Mouse (Mus musculus) ES-Bruce4 (cell line): ENCODE results near the gene Zfp64. TPM values are rescaled to one million over a fixed set of nuclear protein-coding genes. Genes with fewer than 3 reads are reported as not detected.

ENCODE experiments used
- H3K27ac ChIP-seq: 2 replicates; pipeline ENCODE4 v1.5.1; 2012; ENCODE audit warnings: low read length, inconsistent platforms; ENCODE audit not compliant: insufficient read depth
- H3K27me3 ChIP-seq: 2 replicates; pipeline ENCODE4 v1.6.1; 2012; ENCODE audit warnings: mild to moderate bottlenecking, low read length, inconsistent platforms; ENCODE audit not compliant: control insufficient read depth, poor library complexity, insufficient read depth, severe bottlenecking
- H3K36me3 ChIP-seq: 2 replicates; pipeline ENCODE4 v1.6.1; 2012; ENCODE audit warnings: inconsistent platforms, mild to moderate bottlenecking, low read length, moderate library complexity; ENCODE audit not compliant: control insufficient read depth, poor library complexity, insufficient read depth, severe bottlenecking
- H3K4me1 ChIP-seq: one replicate; pipeline ENCODE4 v1.8.1; 2011; ENCODE audit warnings: low read length; ENCODE audit not compliant: control insufficient read depth, insufficient read depth
- H3K4me3 ChIP-seq: 2 replicates; pipeline ENCODE4 v1.5.1; 2011; ENCODE audit warnings: low read depth, mild to moderate bottlenecking, low read length
- H3K9ac ChIP-seq: 2 replicates; pipeline ENCODE4 v1.6.1; 2012; ENCODE audit warnings: low read depth, mild to moderate bottlenecking, inconsistent platforms; ENCODE audit not compliant: poor library complexity, severe bottlenecking
- H3K9me3 ChIP-seq: replicated peaks from 2 replicates; pipeline ENCODE4 v1.6.1; 2012; ENCODE audit warnings: mild to moderate bottlenecking, low read length, inconsistent platforms; ENCODE audit not compliant: control insufficient read depth, poor library complexity, insufficient read depth, severe bottlenecking
- CTCF ChIP-seq: IDR thresholded peaks from one replicate; pipeline ENCODE4 v1.8.1; 2011; ENCODE audit warnings: low read depth, low read length
- EP300 ChIP-seq: IDR thresholded peaks from 2 replicates; pipeline ENCODE4 v1.6.1; 2011; ENCODE audit warnings: low read depth, low read length; ENCODE audit not compliant: insufficient read depth
- POLR2A ChIP-seq: IDR thresholded peaks from one replicate; pipeline ENCODE4 v1.8.1; 2011; ENCODE audit warnings: low read length; ENCODE audit not compliant: insufficient read depth
- polyA plus RNA-seq: library from polyadenylated mRNA; stranded (reverse); fragments of >200 nt; gene quantifications from 2 replicates; pipeline ENCODE4 v1.2.4, GENCODE M21; 2011; ENCODE audit warnings: low read depth; ENCODE audit not compliant: missing spikeins, insufficient read depth, insufficient read length

Zfp64 gene
- polyA plus RNA-seq, 1 experiment = 35.9 TPM

DNA sequence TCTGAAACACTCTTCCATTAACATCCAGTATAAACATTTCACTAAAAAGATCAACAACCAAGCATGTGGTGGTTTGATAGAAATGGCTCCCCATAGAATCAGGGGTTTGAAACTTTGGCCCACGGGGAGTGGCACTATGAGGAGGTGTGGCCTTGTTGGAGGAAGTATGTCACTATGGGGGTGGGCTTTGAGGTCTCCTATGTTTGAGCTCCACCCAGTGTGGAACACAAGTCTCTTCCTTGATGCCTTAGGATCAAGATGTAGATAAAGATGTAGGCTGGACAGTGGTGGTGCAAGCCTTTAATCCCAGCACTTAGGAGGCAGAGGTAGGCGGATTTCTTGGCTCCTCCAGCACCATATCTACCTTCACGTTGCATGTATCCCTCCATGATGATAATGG, 5.4 kb upstream of the Zfp64 start:
- Histone ChIP-seq H3K36me3 (no peaks in the 10 kb centered on the region), H3K4me1 (peaks cover 7% of the 10 kb centered on the region), H3K27ac (peak overlapping the region; percentile 100), H3K27me3 (no peaks in the 10 kb centered on the region), H3K9ac (peak overlapping the region; percentile 52; the same call in 1 of the 2 replicates), H3K4me3 (peak overlapping the region; percentile 74), H3K9me3 (no peaks in the 10 kb centered on the region)
- TF ChIP-seq POLR2A = peak; percentile 54
- TF ChIP-seq CTCF = no peak

DNA sequence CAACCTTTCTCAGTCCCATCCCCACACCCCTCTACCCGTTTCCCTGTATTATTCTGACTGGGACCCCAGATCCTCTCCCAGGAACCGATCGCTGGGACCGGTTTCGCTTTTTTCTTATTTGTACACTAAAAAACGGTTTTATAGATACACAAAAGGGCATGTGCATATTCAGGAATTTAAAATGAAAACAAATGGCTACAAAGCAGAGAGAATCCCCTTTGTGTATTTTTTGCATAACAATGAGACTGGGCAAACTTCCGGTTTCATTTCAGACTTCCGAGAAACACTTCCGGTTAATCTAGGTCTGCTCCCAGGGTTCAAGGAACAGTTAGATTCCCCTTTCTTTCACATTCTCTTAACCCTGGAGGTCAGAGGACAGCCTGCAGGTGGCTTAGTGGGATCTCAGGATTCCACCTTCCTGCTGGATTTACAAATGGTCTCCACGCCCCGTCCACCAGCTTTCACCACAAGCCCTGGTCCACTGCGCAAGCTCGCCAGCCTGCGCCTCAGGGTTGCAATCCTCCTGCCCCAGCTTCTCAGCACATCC, 4.0 kb upstream of the Zfp64 start:
- H3K27ac ChIP-seq = peak overlapping the region; percentile 99
- no peaks in the 10 kb centered on the region for H3K9me3 ChIP-seq
- no peaks in the 10 kb centered on the region for H3K36me3 ChIP-seq
- peak overlapping the region; percentile 51 for H3K9ac ChIP-seq
- peaks cover 7% of the 10 kb centered on the region for H3K4me1 ChIP-seq
- peak overlapping the region; percentile 44 for H3K4me3 ChIP-seq
- no peaks in the 10 kb centered on the region for H3K27me3 ChIP-seq
- TF ChIP-seq CTCF = no peak
- peak; percentile 75 for TF ChIP-seq EP300

DNA sequence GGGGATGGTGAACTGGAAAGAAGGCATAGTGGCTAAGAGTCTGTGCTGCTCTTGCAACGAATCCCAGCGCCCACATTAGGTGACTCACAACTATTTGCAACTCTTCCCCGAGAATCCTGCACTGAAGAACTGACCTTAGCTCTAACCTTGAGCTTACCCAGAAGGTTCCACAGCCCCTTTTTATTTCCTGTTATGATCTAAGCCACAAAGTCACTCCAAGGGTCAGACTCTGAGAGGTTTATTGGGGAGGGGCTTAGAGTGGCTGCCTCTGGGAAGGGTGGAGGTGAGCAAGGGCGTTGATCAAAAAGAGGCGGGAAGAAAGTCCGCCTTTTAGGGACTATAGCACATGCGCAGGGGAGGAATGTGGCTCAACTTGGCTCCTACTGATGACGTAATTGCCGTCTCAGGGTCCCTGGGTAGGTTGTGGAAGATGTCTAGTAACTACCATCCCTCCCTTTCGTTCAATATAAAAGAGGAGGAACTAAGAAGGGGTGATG, 511 bp upstream of the Zfp64 start:
- Histone ChIP-seq H3K27me3 (no peaks in the 10 kb centered on the region), H3K4me1 (peaks cover 7% of the 10 kb centered on the region), H3K9ac (peak overlapping the region; percentile 94), H3K4me3 (peak overlapping the region; percentile 74), H3K36me3 (peaks cover 16% of the 10 kb centered on the region), H3K27ac (peak overlapping the region; percentile 94), H3K9me3 (no peaks in the 10 kb centered on the region)
- no peak for TF ChIP-seq EP300
- peak; percentile 26 for TF ChIP-seq POLR2A
- TF ChIP-seq CTCF = no peak

GRCm38 (mm10) chr2:168954376-168954775, 1.0 kb downstream of the Zfp64 start:
- TF ChIP-seq EP300 (no peak), CTCF (no peak), POLR2A (no peak)
- Histone ChIP-seq H3K4me3 (peak overlapping the region; percentile 74), H3K9ac (peak overlapping the region; percentile 94), H3K27me3 (no peaks in the 10 kb centered on the region), H3K27ac (peak overlapping the region; percentile 57), H3K4me1 (peaks cover 7% of the 10 kb centered on the region), H3K36me3 (peaks cover 31% of the 10 kb centered on the region), H3K9me3 (no peaks in the 10 kb centered on the region)

DNA sequence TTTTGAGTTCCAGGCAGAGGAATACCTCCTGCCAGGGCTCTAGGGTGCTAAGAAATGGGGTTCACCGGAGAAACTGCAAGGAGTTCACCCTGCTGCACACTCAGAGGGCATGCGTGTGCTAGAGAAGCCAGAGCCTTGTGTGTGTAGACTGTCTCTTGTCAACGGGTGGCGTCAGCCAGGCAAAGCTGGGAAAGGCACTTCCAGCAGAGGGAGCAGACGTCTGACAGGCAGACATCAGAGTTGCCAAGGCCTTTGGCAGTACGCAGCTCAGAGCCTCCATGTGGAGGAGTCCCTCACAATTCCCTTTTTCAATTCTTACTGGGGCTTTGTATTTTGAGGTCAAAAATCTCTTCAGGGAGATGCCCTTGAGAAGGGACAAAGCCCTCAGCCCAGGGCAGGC, 6.9 kb downstream of the Zfp64 start:
- TF ChIP-seq CTCF (peak; percentile 31), EP300 (no peak), POLR2A (no peak)
- peaks cover 67% of the 10 kb centered on the region for H3K36me3 ChIP-seq
- H3K9me3 ChIP-seq = no peaks in the 10 kb centered on the region

DNA sequence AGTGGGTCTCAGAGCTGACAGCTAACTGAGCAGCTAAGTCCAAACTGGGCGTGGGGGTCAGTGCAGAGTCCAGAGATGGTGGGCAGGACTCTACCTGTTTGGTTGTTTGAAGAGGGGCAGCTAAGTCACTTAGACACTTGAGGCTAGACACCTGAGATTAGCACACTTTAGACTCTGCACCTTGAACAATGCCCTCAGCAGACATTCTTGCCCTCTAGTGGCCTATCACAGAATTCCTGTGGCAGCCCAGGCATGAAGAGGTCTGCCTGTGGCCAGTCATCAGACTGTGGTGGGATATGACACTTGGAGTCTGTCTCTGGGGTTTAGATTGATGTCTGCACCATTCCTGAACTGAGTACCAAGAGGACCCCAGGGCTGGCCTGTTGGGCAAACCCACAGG, 7.7 kb downstream of the Zfp64 start:
- H3K4me1 ChIP-seq = no peaks in the 10 kb centered on the region
- no peaks in the 10 kb centered on the region for H3K27me3 ChIP-seq
- TF ChIP-seq EP300 (no peak), CTCF (peak; percentile 18)
- peaks cover 67% of the 10 kb centered on the region for H3K36me3 ChIP-seq
- no peak overlapping the region for H3K4me3 ChIP-seq
- H3K9me3 ChIP-seq = no peaks in the 10 kb centered on the region
- no peak overlapping the region for H3K9ac ChIP-seq
- H3K27ac ChIP-seq = no peak overlapping the region

More for the DNA sequence above, 6.9 kb downstream of the Zfp64 start:
- H3K27me3 ChIP-seq = no peaks in the 10 kb centered on the region
- 0 out of 2 replicates have a peak overlapping the region, but pooled peaks have one; percentile 7 for H3K27ac ChIP-seq
- no peaks in the 10 kb centered on the region for H3K4me1 ChIP-seq
- no peak overlapping the region for H3K9ac ChIP-seq
- no peak overlapping the region for H3K4me3 ChIP-seq
